Mouse (Mus musculus) brain, embryonic 14.5 days (tissue): ENCODE data around the gene Zfp869. TPM values are rescaled to one million over a fixed set of nuclear protein-coding genes. Genes with fewer than 3 reads are reported as not detected.

ENCODE experiments used
- DNase-seq: peaks from one replicate; pipeline ENCODE4 v3.0.0-alpha.2; 2011; ENCODE audit warnings: low read depth
- CTCF ChIP-seq: fragments of 200-500 bp; IDR thresholded peaks from 2 replicates; pipeline ENCODE4 v1.5.1; 2012; ENCODE audit warnings: inconsistent platforms, mild to moderate bottlenecking, moderate library complexity, borderline replicate concordance; ENCODE audit not compliant: insufficient read depth, insufficient read length; ENCODE audit errors: extremely low read depth
- POLR2A ChIP-seq: fragments of 200-500 bp; IDR thresholded peaks from 2 replicates; pipeline ENCODE4 v1.6.1; 2012; ENCODE audit warnings: mild to moderate bottlenecking, inconsistent platforms, borderline replicate concordance; ENCODE audit not compliant: poor library complexity, insufficient read depth, insufficient read length, severe bottlenecking; ENCODE audit errors: extremely low read depth
- polyA plus RNA-seq: library from polyadenylated mRNA; depleted of rRNA; stranded (reverse); fragments of >200 nt; gene quantifications from 2 replicates; pipeline ENCODE4 v1.2.3, GENCODE M21; 2012; rRNA removed

Zfp869 gene
- polyA plus RNA-seq, 1 experiment: 14.3 TPM

GRCm38 (mm10) chr8:69661294-69661693 is 49.2 kb downstream of the Zfp869 start:
- TF ChIP-seq CTCF (no peak), POLR2A (no peak)
- DNase-seq: no peak

Other genes starting within 250 kb of the Zfp869 start
- gene Gm7697, start 187.7 kb downstream of the Zfp869 start, polyA plus RNA-seq: 0.04 TPM in 2 replicates
- gene Zfp868, start 85.2 kb downstream of the Zfp869 start, polyA plus RNA-seq: 21.5 and 23.7 TPM in 2 replicates
- 2.3 and 2.9 TPM in 2 replicates for gene Zfp964, start 56.2 kb downstream of the Zfp869 start, polyA plus RNA-seq
- gene Zfp963, start 39.2 kb upstream of the Zfp869 start, polyA plus RNA-seq: 9.4 and 9.6 TPM in 2 replicates
- gene Gm20422, start 64.2 kb upstream of the Zfp869 start, polyA plus RNA-seq: 1.4 and 1.6 TPM in 2 replicates
- 85.0 and 112 TPM in 2 replicates for gene Atp13a1, start 80.4 kb upstream of the Zfp869 start, polyA plus RNA-seq
- 31.2 and 44.6 TPM in 2 replicates for gene Zfp866, start 80.5 kb upstream of the Zfp869 start, polyA plus RNA-seq
- gene Gmip, start 98.0 kb upstream of the Zfp869 start, polyA plus RNA-seq: 72.5 and 80.2 TPM in 2 replicates
- gene Lpar2, start 111.7 kb upstream of the Zfp869 start, polyA plus RNA-seq: 7.2 and 8.0 TPM in 2 replicates
- 38.6 and 43.6 TPM in 2 replicates for gene Pbx4, start 121.8 kb upstream of the Zfp869 start, polyA plus RNA-seq
- gene Cilp2, start 177.0 kb upstream of the Zfp869 start, polyA plus RNA-seq: 5.0 and 5.6 TPM in 2 replicates
- gene Tssk6, start 191.5 kb upstream of the Zfp869 start, polyA plus RNA-seq: 0.37 and 0.53 TPM in 2 replicates
- 84.2 and 106 TPM in 2 replicates for gene Ndufa13, start 191.8 kb upstream of the Zfp869 start, polyA plus RNA-seq
- gene Yjefn3, start 192.0 kb upstream of the Zfp869 start, polyA plus RNA-seq: 12.6 and 13.0 TPM in 2 replicates